Mouse (Mus musculus): ENCODE measurements around the gene Tdrd1.
A peak's percentile ranks its signal among the peaks of the same experiment; 100 is the strongest.

Gene Tdrd1

DNA sequence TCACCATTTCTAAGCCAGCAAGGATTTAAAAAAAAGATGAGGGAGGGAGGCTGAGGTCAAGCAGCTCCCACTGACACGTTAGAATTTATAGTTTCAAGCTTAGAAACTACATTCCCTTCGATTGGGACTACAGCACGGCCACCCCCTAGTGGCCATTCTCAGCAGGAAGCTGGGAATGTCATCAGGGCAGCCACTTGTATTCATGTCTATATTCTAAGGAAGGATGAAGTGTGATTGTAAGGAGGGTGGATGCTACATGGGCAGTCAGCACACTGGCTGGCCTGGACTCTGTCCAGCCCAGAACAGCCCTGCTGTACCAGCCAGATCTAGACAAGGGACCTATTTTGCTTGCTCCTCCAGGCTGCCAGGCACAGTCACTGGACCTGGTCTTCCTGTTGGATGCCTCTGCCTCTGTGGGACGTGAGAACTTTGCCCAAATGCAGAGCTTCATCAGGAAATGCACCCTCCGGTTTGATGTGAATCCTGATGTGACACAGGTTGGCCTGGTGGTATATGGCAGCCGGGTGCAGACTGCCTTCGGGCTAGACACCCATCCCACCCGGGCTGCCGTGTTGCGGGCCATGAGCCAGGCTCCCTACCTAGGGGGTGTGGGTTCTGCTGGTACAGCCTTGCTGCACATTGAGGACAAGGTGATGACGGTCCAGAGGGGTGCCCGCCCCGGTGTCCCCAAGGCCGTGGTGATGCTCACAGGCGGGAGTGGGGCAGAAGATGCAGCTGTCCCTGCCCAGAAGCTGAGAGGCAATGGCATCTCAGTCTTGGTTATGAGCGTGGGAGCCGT is 82.7 kb downstream of the Tdrd1 start:
- DNase-seq (ENCODE audit: low read depth, low spot score) = peak; percentile 71

DNA sequence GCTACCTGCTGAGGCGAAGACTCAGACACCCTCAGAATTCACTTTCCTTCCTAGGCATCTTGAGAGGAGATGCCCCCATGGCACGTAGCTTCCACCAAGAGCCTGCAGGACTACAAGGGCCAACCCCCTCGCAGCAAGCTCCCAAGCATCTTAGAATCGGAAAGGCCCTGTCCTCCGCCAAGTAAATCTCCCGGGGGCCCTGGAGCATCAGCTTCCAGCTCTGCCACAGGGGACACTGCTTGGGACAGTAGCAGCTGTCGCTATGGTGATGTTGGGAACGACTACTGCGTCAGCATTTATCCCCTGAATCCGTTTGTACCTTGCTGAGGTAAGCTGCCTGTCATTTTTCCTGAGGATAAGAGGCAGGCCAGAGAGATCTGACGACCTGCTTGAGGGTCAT is 84.6 kb downstream of the Tdrd1 start:
- DNase-seq (ENCODE audit: low read depth, low spot score) = no peak

DNA sequence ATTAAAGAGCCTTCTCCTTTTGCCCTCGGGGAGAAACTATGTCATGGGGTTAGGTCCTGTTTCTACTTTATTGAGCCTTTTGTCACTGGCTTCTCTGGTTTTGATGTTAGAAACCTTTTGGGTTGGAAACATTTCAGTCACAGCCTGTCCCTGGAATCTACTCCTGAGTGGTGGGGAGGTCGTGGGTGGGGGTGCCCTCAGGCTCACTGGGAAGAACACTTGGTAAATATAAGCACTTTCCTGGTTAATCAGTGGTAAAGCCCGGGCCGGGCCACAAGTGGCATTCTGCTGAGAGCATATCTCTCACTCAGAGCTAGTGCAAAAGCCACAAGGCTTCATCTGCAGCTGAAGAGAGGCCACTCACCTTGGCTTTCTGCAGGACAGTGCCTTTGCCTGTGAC is 87.8 kb downstream of the Tdrd1 start:
- DNase-seq (ENCODE audit: low read depth, low spot score) = no peak

DNA sequence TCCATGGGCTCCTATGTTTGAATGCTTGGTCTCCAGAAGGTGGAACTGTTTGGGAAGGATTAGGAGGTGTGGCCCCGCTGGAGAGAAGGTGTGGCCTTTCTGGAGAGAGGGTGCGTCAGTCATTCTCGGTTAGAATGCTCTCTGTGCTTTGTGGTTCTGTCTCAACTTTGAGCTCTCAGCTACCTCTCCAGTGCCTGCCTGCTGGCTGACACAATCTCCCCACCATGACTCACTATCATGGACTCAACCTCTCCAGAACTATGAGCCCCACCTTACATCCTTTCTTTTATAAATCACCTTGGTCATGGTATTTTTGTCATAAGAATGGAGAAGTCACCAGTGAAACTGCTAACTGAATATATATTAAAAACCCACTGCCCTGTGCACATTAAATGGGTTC is 88.6 kb downstream of the Tdrd1 start:
- DNase-seq (ENCODE audit: low read depth, low spot score) = no peak

DNA sequence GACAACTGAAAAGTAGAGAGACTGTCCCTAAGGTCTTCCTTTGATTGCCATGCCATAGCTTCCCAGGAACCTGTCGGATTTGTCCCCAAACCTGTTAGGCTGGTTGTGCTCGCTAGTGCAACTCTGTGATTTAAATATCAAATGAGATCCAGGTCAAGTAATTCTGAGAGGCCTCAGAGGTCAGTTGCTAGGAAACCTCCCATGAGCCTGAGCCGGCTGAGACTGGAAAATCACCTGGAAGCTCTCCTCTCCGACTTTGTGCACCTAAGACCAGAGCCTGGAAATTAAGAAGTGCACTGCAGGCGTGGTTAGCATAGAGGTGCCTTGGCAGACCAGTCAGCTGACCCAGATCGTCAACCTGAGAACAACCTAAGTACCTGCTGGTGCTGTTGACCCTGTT is 89.1 kb downstream of the Tdrd1 start:
- peak; percentile 59 for DNase-seq (ENCODE audit: low read depth, low spot score)
